ENCODE assay signal across 20 mouse cellular contexts in the genomic region with DNA sequence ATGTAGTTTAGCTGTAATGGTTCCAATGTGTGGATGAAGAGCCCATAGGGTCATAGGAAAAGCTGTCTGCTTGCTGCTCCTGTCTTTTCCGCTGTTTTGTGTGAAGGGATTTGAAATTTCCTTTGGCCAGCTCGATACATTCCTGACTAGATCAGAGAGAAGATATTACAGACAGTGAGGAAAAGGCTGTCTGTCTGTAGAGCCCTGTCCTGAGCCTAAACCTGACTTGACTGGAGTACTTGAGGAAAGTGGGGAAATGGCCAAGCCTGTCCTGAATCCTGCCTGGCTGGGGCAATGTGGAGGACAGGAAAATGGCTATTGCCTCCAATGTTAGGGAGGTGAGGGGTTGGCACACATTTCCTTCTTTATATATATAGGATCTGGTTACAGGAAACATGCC.
DNase-seq lines count a peak whose midpoint lies in the region; ATAC-seq and TF ChIP-seq lines count a peak whose summit lies in the region.
"Had no signal": no experiment of that assay in that cellular context is flagged by ENCODE, and none has a peak within 500 bp of the region (broad histone marks: within the 10 kb centered on the region; RNA-seq: fewer than 3 reads in every experiment).

No protein-coding gene starts in this region.

- no peak for ATAC-seq in heart, embryonic 16.5 days (replicated peaks; ENCODE audit: extremely low read depth, insufficient read depth, low FRiP score)
- ATAC-seq in forebrain, embryonic 12.5 days (ENCODE audit: low FRiP score) = no peak
- ATAC-seq in activated CD4-positive, CD25-positive, alpha-beta regulatory T cell, adult 4 months = no peak
- ATAC-seq: forebrain, embryonic 15.5 days had no signal

- no peak overlapping the region for H3K4me2 ChIP-seq in heart, embryonic 16.5 days (ENCODE audit: low read depth, low read length)
- H3K4me2 ChIP-seq in forebrain, embryonic 12.5 days = no peak overlapping the region
- H3K4me2 ChIP-seq: forebrain, embryonic 15.5 days; heart, embryonic 11.5 days; limb, embryonic 13.5 days had no signal

- WGBS in heart, embryonic 16.5 days = 55% methylated on average over 2 of the region's 2 CpGs
- WGBS in heart, adult 2 months = 45% methylated on average over 2 of the region's 2 CpGs
- 59% methylated on average over 2 of the region's 2 CpGs for WGBS in kidney, adult 2 months
- WGBS in forebrain, embryonic 12.5 days = 85% methylated on average over 2 of the region's 2 CpGs

- H3K9ac ChIP-seq in heart, embryonic 16.5 days (ENCODE audit: low read length) = no peak overlapping the region
- no peak overlapping the region for H3K9ac ChIP-seq in heart, adult 2 months (ENCODE audit: low read depth, low read length)
- no peak overlapping the region for H3K9ac ChIP-seq in forebrain, embryonic 12.5 days
- H3K9ac ChIP-seq: forebrain, embryonic 15.5 days; limb, embryonic 13.5 days; liver, embryonic 14.5 days had no signal

- no peaks in the 10 kb centered on the region for H3K36me3 ChIP-seq in heart, embryonic 16.5 days (ENCODE audit: control insufficient read depth, insufficient read depth)
- no peaks in the 10 kb centered on the region for H3K36me3 ChIP-seq in heart, adult 2 months (ENCODE audit: control insufficient read depth, insufficient read depth, low read length)
- H3K36me3 ChIP-seq in kidney, adult 2 months (ENCODE audit: control insufficient read depth, insufficient read depth, low read length) = no peaks in the 10 kb centered on the region
- no peaks in the 10 kb centered on the region for H3K36me3 ChIP-seq in forebrain, embryonic 12.5 days (replicated peaks)
- H3K36me3 ChIP-seq: forebrain, embryonic 15.5 days; limb, embryonic 13.5 days; midbrain, embryonic 10.5 days had no signal

- H3K27me3 ChIP-seq in heart, embryonic 16.5 days (ENCODE audit: control insufficient read depth, insufficient read depth, low read length) = no peaks in the 10 kb centered on the region
- no peaks in the 10 kb centered on the region for H3K27me3 ChIP-seq in heart, adult 2 months (ENCODE audit: control insufficient read depth, insufficient read depth, low read length)
- H3K27me3 ChIP-seq in kidney, adult 2 months (replicated peaks; ENCODE audit: control insufficient read depth, insufficient read depth, low read length) = no peaks in the 10 kb centered on the region
- no peaks in the 10 kb centered on the region for H3K27me3 ChIP-seq in forebrain, embryonic 12.5 days
- H3K27me3 ChIP-seq: forebrain, embryonic 15.5 days; limb, embryonic 13.5 days had no signal

- no peak for TF ChIP-seq EP300 in heart, adult 2 months (IDR thresholded peaks at IDR 0.05; ENCODE audit: insufficient read depth, low read depth, low read length)

- H3K27ac ChIP-seq in heart, embryonic 16.5 days (ENCODE audit: low read length) = peak overlapping the region; percentile 8; the same call in 1 of the 2 replicates
- H3K27ac ChIP-seq in heart, adult 2 months = no peak overlapping the region
- no peak overlapping the region for H3K27ac ChIP-seq in kidney, adult 2 months (ENCODE audit: insufficient read depth, low read depth, low read length)
- H3K27ac ChIP-seq in forebrain, embryonic 12.5 days = no peak overlapping the region
- H3K27ac ChIP-seq: forebrain, embryonic 15.5 days; limb, embryonic 13.5 days; liver, embryonic 14.5 days; macrophage; midbrain, embryonic 10.5 days; stomach, postnatal 0 days had no signal

- no peaks in the 10 kb centered on the region for H3K9me3 ChIP-seq in heart, embryonic 16.5 days (replicated peaks; ENCODE audit: control insufficient read depth, low read length)
- no peaks in the 10 kb centered on the region for H3K9me3 ChIP-seq in forebrain, embryonic 12.5 days
- H3K9me3 ChIP-seq: forebrain, embryonic 15.5 days; limb, embryonic 13.5 days; midbrain, embryonic 10.5 days had no signal

- no peak overlapping the region for H3K4me3 ChIP-seq in heart, embryonic 16.5 days (ENCODE audit: low read length)
- no peak overlapping the region for H3K4me3 ChIP-seq in heart, adult 2 months
- H3K4me3 ChIP-seq in kidney, adult 2 months (ENCODE audit: insufficient read depth, low read depth, low read length) = no peak overlapping the region
- no peak overlapping the region for H3K4me3 ChIP-seq in forebrain, embryonic 12.5 days (replicated peaks)
- H3K4me3 ChIP-seq: erythroblast, embryonic 14.5 days; forebrain, embryonic 15.5 days; limb, embryonic 13.5 days; midbrain, embryonic 10.5 days had no signal

- no peaks in the 10 kb centered on the region for H3K79me2 ChIP-seq in heart, adult 2 months (replicated peaks; ENCODE audit: control insufficient read depth, insufficient read depth, low read length)

- intact Hi-C loops in heart, adult 2 months (cut with DNase I) = loop anchor here (5.0 kb wide), 2 partner anchors 80 to 600 kb away; a partner anchor contains a TSS

- H3K4me1 ChIP-seq in heart, embryonic 16.5 days (ENCODE audit: control insufficient read depth, insufficient read depth, low read length) = 0 out of 2 replicates have a peak, but pooled peaks cover 2% of the 10 kb centered on the region
- peaks cover 5% of the 10 kb centered on the region for H3K4me1 ChIP-seq in heart, adult 2 months (ENCODE audit: control insufficient read depth, insufficient read depth, low read length)
- 0 out of 2 replicates have a peak, but pooled peaks cover 3% of the 10 kb centered on the region for H3K4me1 ChIP-seq in kidney, adult 2 months (ENCODE audit: control insufficient read depth, insufficient read depth, low read length)
- H3K4me1 ChIP-seq in forebrain, embryonic 12.5 days = no peaks in the 10 kb centered on the region
- H3K4me1 ChIP-seq: forebrain, embryonic 15.5 days; midbrain, embryonic 10.5 days had no signal

- TF ChIP-seq POLR2A in heart, adult 2 months (IDR thresholded peaks at IDR 0.05; ENCODE audit: insufficient read depth, low read depth, low read length) = no peak
- TF ChIP-seq POLR2A in kidney, adult 2 months (IDR thresholded peaks at IDR 0.05; ENCODE audit: low read depth, low read length) = no peak

- no peak for DNase-seq in heart, adult 2 months
- DNase-seq in adipocyte (ENCODE audit: low spot score) = peak; percentile 4
- DNase-seq in kidney, adult 2 months = peak; percentile 72
- DNase-seq in kidney, postnatal 10 days = peak; percentile 34
- no peak for DNase-seq in cerebellum, adult 9-10 months
- DNase-seq: B cell, adult 2 months; cerebellum, adult 8-10 months; gastrocnemius, postnatal 36 days; right cerebral cortex, postnatal 4 days had no signal

- TF ChIP-seq CTCF in heart, adult 2 months (IDR thresholded peaks at IDR 0.05) = no peak
- TF ChIP-seq CTCF in kidney, adult 2 months (conservative IDR thresholded peaks at IDR 0.05; ENCODE audit: insufficient read depth, insufficient read length, low read depth, low read length) = no peak

Comparison
In these comparisons a context has a peak if more than half of its experiments do, and no peak if none do; other contexts are left out.
1. DNase-seq: peak in adipocyte (single experiment), kidney, adult 2 months (single experiment) and kidney, postnatal 10 days (single experiment); none in heart, adult 2 months (0 of 2) and cerebellum, adult 9-10 months (single experiment).